Mouse (Mus musculus): ENCODE measurements around the gene Ccdc116.

Gene Ccdc116

GRCm38 (mm10) chr16:17131191-17132088, 15.6 kb downstream of the Ccdc116 start:
- no peak for DNase-seq (ENCODE audit: low spot score)

- peak; percentile 65 for DNase-seq (ENCODE audit: low spot score)
Measured at GRCm38 (mm10) chr16:17127292-17127691, 19.7 kb downstream of the Ccdc116 start.

GRCm38 (mm10) chr16:17124871-17125520, 22.0 kb downstream of the Ccdc116 start, which contains the start of gene 2610318N02Rik:
Gene 2610318N02Rik, minus strand, starts transcription at chr16:17125167.
- DNase-seq (ENCODE audit: low spot score): peak; percentile 97

- peak; percentile 95 for DNase-seq (ENCODE audit: low spot score)
Measured at GRCm38 (mm10) chr16:17124119-17124870, 22.7 kb downstream of the Ccdc116 start.

GRCm38 (mm10) chr16:17121569-17121968, 25.5 kb downstream of the Ccdc116 start:
- DNase-seq (ENCODE audit: low spot score): no peak

- DNase-seq (ENCODE audit: low spot score): no peak
Measured at GRCm38 (mm10) chr16:17117309-17117799, 29.7 kb downstream of the Ccdc116 start.

GRCm38 (mm10) chr16:17110771-17111743, 36.0 kb downstream of the Ccdc116 start, which contains the start of gene Ppil2:
Gene Ppil2, minus strand, starts transcription at chr16:17111257.
- peak; percentile 93 for DNase-seq (ENCODE audit: low spot score)

GRCm38 (mm10) chr16:17104600-17104999, 42.4 kb downstream of the Ccdc116 start:
- no peak for DNase-seq (ENCODE audit: low spot score)

- no peak for DNase-seq (ENCODE audit: low spot score)
Measured at GRCm38 (mm10) chr16:17102630-17103220, 44.3 kb downstream of the Ccdc116 start.

- no peak for DNase-seq (ENCODE audit: low spot score)
Measured at GRCm38 (mm10) chr16:17096938-17097337, 50.1 kb downstream of the Ccdc116 start.
